Mouse (Mus musculus): ENCODE data around the gene Dis3. TPM values are rescaled to one million over a fixed set of nuclear protein-coding genes. Genes with fewer than 3 reads are reported as not detected.
A peak's percentile ranks its signal among the peaks of the same experiment; 100 is the strongest.
"Not testable (repeated sequence)": the region's sequence is repeated elsewhere in the genome, so short reads cannot be mapped to it uniquely, and the experiment has no call there.

Dis3 gene
- polyA plus RNA-seq, 1 experiment from 2014 or later, result 50.4 TPM

- WGBS, result 1% methylated on average over 15 of the region's 15 CpGs
- DNase-seq (ENCODE audit: low spot score), result no peak
- Histone ChIP-seq H3K27me3 (ENCODE audit: control insufficient read depth, insufficient read depth, low read length) (no peaks in the 10 kb centered on the region), H3K27ac (replicated peaks; ENCODE audit: low read depth, low read length) (no peak overlapping the region; the same call in 1 of the 2 replicates), H3K4me3 (ENCODE audit: low read depth, low read length) (peak overlapping the region; percentile 97), H3K9ac (ENCODE audit: low read length) (peak overlapping the region; percentile 58), H3K36me3 (ENCODE audit: control insufficient read depth, insufficient read depth, low read length) (peaks cover 2% of the 10 kb centered on the region; the same call in 1 of the 2 replicates), H3K4me2 (ENCODE audit: low read depth, severe bottlenecking) (peak overlapping the region; percentile 55), H3K4me1 (ENCODE audit: control insufficient read depth, insufficient read depth, low read length) (peaks cover 9% of the 10 kb centered on the region), H3K9me3 (ENCODE audit: control insufficient read depth, low read length) (no peaks in the 10 kb centered on the region)
- no peak for ATAC-seq (ENCODE audit: insufficient number of reproducible peaks, low FRiP score, low TSS enrichment, low read depth)
Measured at GRCm38 (mm10) chr14:99046782-99047181, 52.8 kb downstream of the Dis3 start.

GRCm38 (mm10) chr14:99046031-99046781 is 53.4 kb downstream of the Dis3 start, which contains the start of the genes Mzt1 and Bora:
TSS of gene Mzt1 (minus strand) at chr14:99046134.
TSS of gene Bora (plus strand) at chr14:99046222.
- Histone ChIP-seq H3K4me2 (ENCODE audit: low read depth, severe bottlenecking) (peak within 1 kb of the TSS; percentile 55), H3K4me1 (ENCODE audit: control insufficient read depth, insufficient read depth, low read length) (peaks cover 9% of the 10 kb centered on the region), H3K9me3 (ENCODE audit: control insufficient read depth, low read length) (no peaks in the 10 kb centered on the region), H3K27ac (replicated peaks; ENCODE audit: low read depth, low read length) (peak within 1 kb of the TSS; percentile 84), H3K27me3 (ENCODE audit: control insufficient read depth, insufficient read depth, low read length) (no peaks in the 10 kb centered on the region), H3K9ac (ENCODE audit: low read length) (peak within 1 kb of the TSS; percentile 96), H3K4me3 (ENCODE audit: low read depth, low read length) (peak within 1 kb of the TSS; percentile 97), H3K36me3 (ENCODE audit: control insufficient read depth, insufficient read depth, low read length) (peaks cover 1% of the 10 kb centered on the region; the same call in 1 of the 2 replicates)
- ATAC-seq (ENCODE audit: insufficient number of reproducible peaks, low FRiP score, low TSS enrichment, low read depth), result peak; percentile 96
- peak; percentile 97 for DNase-seq (ENCODE audit: low spot score)
- WGBS, result under 1% methylated on average over 56 of the region's 81 CpGs

GRCm38 (mm10) chr14:99045378-99046030 is 54.1 kb downstream of the Dis3 start:
- H3K4me2 ChIP-seq (ENCODE audit: low read depth, severe bottlenecking), result peak overlapping the region; percentile 47
- H3K4me3 ChIP-seq (ENCODE audit: low read depth, low read length), result peak overlapping the region; percentile 97
- H3K9me3 ChIP-seq (ENCODE audit: control insufficient read depth, low read length), result no peaks in the 10 kb centered on the region
- DNase-seq (ENCODE audit: low spot score) (peak; percentile 51), ATAC-seq (ENCODE audit: insufficient number of reproducible peaks, low FRiP score, low TSS enrichment, low read depth) (peak; percentile 27; the same call in 1 of the 2 replicates)
- H3K9ac ChIP-seq (ENCODE audit: low read length), result peak overlapping the region; percentile 96
- WGBS, result under 1% methylated on average over 66 of the region's 70 CpGs
- H3K27ac ChIP-seq (replicated peaks; ENCODE audit: low read depth, low read length), result peak overlapping the region; percentile 84
- H3K4me1 ChIP-seq (ENCODE audit: control insufficient read depth, insufficient read depth, low read length), result peaks cover 9% of the 10 kb centered on the region
- no peaks in the 10 kb centered on the region for H3K36me3 ChIP-seq (ENCODE audit: control insufficient read depth, insufficient read depth, low read length)
- no peaks in the 10 kb centered on the region for H3K27me3 ChIP-seq (ENCODE audit: control insufficient read depth, insufficient read depth, low read length)

GRCm38 (mm10) chr14:99044718-99045117 is 54.9 kb downstream of the Dis3 start:
- DNase-seq (ENCODE audit: low spot score) (no peak), ATAC-seq (ENCODE audit: insufficient number of reproducible peaks, low FRiP score, low TSS enrichment, low read depth) (no peak)
- Histone ChIP-seq H3K27me3 (ENCODE audit: control insufficient read depth, insufficient read depth, low read length) (no peaks in the 10 kb centered on the region), H3K4me1 (ENCODE audit: control insufficient read depth, insufficient read depth, low read length) (peaks cover 9% of the 10 kb centered on the region), H3K36me3 (ENCODE audit: control insufficient read depth, insufficient read depth, low read length) (no peaks in the 10 kb centered on the region), H3K27ac (replicated peaks; ENCODE audit: low read depth, low read length) (no peak overlapping the region), H3K9me3 (ENCODE audit: control insufficient read depth, low read length) (no peaks in the 10 kb centered on the region), H3K4me2 (ENCODE audit: low read depth, severe bottlenecking) (peak overlapping the region; percentile 47), H3K4me3 (ENCODE audit: low read depth, low read length) (peak overlapping the region; percentile 97), H3K9ac (ENCODE audit: low read length) (peak overlapping the region; percentile 96)
- WGBS, result 12% methylated on average over 5 of the region's 5 CpGs

- DNase-seq (ENCODE audit: low spot score), result no peak
- Histone ChIP-seq H3K4me3 (ENCODE audit: low read depth, low read length) (0 out of 2 replicates have a peak overlapping the region, but pooled peaks have one; percentile 97), H3K27me3 (ENCODE audit: control insufficient read depth, insufficient read depth, low read length) (no peaks in the 10 kb centered on the region), H3K36me3 (ENCODE audit: control insufficient read depth, insufficient read depth, low read length) (no peaks in the 10 kb centered on the region), H3K27ac (replicated peaks; ENCODE audit: low read depth, low read length) (no peak overlapping the region), H3K9ac (ENCODE audit: low read length) (no peak overlapping the region; the same call in 1 of the 2 replicates), H3K4me1 (ENCODE audit: control insufficient read depth, insufficient read depth, low read length) (peaks cover 9% of the 10 kb centered on the region), H3K4me2 (ENCODE audit: low read depth, severe bottlenecking) (peak overlapping the region; percentile 47), H3K9me3 (ENCODE audit: control insufficient read depth, low read length) (no peaks in the 10 kb centered on the region)
- no peak for ATAC-seq (ENCODE audit: insufficient number of reproducible peaks, low FRiP score, low TSS enrichment, low read depth)
- WGBS, result 44% methylated on average over 10 of the region's 10 CpGs
Measured at GRCm38 (mm10) chr14:99044096-99044495, 55.5 kb downstream of the Dis3 start.

GRCm38 (mm10) chr14:99043499-99043898 is 56.1 kb downstream of the Dis3 start:
- no peak for ATAC-seq (ENCODE audit: insufficient number of reproducible peaks, low FRiP score, low TSS enrichment, low read depth)
- peak overlapping the region; percentile 47; the same call in 1 of the 2 replicates for H3K4me2 ChIP-seq (ENCODE audit: low read depth, severe bottlenecking)
- DNase-seq (ENCODE audit: low spot score), result no peak
- WGBS, result 65% methylated on average over 1 of the region's 1 CpGs
- H3K9ac ChIP-seq (ENCODE audit: low read length), result no peak overlapping the region
- H3K4me3 ChIP-seq (ENCODE audit: low read depth, low read length), result no peak overlapping the region
- H3K36me3 ChIP-seq (ENCODE audit: control insufficient read depth, insufficient read depth, low read length), result no peaks in the 10 kb centered on the region
- H3K4me1 ChIP-seq (ENCODE audit: control insufficient read depth, insufficient read depth, low read length), result peaks cover 9% of the 10 kb centered on the region
- no peaks in the 10 kb centered on the region for H3K9me3 ChIP-seq (ENCODE audit: control insufficient read depth, low read length)
- no peak overlapping the region for H3K27ac ChIP-seq (replicated peaks; ENCODE audit: low read depth, low read length)
- no peaks in the 10 kb centered on the region for H3K27me3 ChIP-seq (ENCODE audit: control insufficient read depth, insufficient read depth, low read length)

- DNase-seq (ENCODE audit: low spot score) (no peak), ATAC-seq (ENCODE audit: insufficient number of reproducible peaks, low FRiP score, low TSS enrichment, low read depth) (no peak)
- 77% methylated on average over 4 of the region's 4 CpGs for WGBS
- Histone ChIP-seq H3K4me2 (ENCODE audit: low read depth, severe bottlenecking) (no peak overlapping the region), H3K27ac (replicated peaks; ENCODE audit: low read depth, low read length) (no peak overlapping the region), H3K9ac (ENCODE audit: low read length) (no peak overlapping the region), H3K9me3 (ENCODE audit: control insufficient read depth, low read length) (no peaks in the 10 kb centered on the region), H3K36me3 (ENCODE audit: control insufficient read depth, insufficient read depth, low read length) (no peaks in the 10 kb centered on the region), H3K4me1 (ENCODE audit: control insufficient read depth, insufficient read depth, low read length) (peaks cover 9% of the 10 kb centered on the region), H3K27me3 (ENCODE audit: control insufficient read depth, insufficient read depth, low read length) (no peaks in the 10 kb centered on the region), H3K4me3 (ENCODE audit: low read depth, low read length) (no peak overlapping the region)
Measured at GRCm38 (mm10) chr14:99041416-99041815, 58.2 kb downstream of the Dis3 start.

GRCm38 (mm10) chr14:99039308-99039707 is 60.3 kb downstream of the Dis3 start:
- WGBS, result 88% methylated on average over 5 of the region's 5 CpGs
- DNase-seq (ENCODE audit: low spot score), result peak; percentile 15
- not testable (repeated sequence) for H3K27me3 ChIP-seq (ENCODE audit: control insufficient read depth, insufficient read depth, low read length); H3K4me1 ChIP-seq (ENCODE audit: control insufficient read depth, insufficient read depth, low read length); H3K4me2 ChIP-seq (ENCODE audit: low read depth, severe bottlenecking); H3K9ac ChIP-seq (ENCODE audit: low read length); H3K27ac ChIP-seq (replicated peaks; ENCODE audit: low read depth, low read length); ATAC-seq (ENCODE audit: insufficient number of reproducible peaks, low FRiP score, low TSS enrichment, low read depth); H3K4me3 ChIP-seq (ENCODE audit: low read depth, low read length); H3K9me3 ChIP-seq (ENCODE audit: control insufficient read depth, low read length); H3K36me3 ChIP-seq (ENCODE audit: control insufficient read depth, insufficient read depth, low read length)

Measured in limb, embryonic 11.5 days (tissue).